Mouse (Mus musculus): ENCODE results near the gene Foxi3.

The Foxi3 gene

DNA sequence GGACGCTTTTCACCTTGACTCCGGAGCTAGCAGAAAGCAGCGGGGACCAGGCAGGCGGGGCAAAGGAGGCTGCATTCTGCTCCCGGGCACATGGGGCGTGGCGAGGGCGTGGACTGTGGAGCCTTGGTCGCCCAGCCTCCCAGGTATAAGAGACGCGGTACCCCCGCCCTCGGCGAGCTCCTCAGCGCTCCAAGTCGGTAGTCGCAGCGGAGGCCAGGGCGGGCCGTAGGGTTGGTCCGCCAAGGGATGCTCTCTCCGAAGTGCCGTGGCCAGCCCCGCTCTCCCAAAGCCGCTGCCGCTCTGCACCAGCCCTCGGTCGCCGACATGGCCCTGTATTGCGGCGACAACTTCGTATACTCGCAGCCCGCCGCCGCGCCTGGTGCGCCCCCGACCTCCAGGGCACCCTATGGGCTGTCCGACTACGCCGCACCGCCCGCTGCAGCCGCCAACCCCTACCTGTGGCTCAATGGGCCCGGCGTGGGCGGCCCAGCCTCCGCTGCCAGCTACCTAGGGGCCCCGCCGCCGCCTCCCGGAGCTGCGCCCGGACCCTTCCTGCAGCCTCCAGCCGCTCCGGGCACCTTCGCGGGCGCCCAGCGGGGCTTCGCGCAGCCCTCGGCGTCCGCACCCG lies at the start of gene Foxi3:
TSS of gene Foxi3 (plus strand) at position 247 of the 628 bp plus-strand sequence.
- DNase-seq (ENCODE audit: low read depth in 1 of 2, low spot score in 2 of 2) = no peak

DNA sequence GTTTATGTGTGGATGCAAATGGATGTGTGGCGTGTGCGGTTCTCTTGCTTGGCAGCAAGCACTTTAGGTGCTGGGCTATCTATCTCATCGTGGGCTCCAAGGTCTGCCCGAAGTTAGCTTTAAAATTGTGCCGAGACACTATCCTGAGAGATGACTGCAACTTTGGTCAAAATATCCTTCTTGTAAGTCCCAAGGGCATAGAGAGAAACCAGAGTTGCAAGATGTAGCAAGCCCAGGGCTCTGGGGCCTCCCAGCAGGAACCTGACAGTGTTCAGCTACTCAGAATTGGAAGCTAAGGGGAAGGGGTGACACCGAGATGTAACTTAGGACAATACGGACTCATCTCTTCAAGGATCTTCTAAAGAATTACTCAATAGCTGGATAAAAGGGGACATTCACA lies 46.8 kb upstream of the Foxi3 start:
- DNase-seq (ENCODE audit: low read depth in 1 of 2, low spot score in 2 of 2) = no peak

DNA sequence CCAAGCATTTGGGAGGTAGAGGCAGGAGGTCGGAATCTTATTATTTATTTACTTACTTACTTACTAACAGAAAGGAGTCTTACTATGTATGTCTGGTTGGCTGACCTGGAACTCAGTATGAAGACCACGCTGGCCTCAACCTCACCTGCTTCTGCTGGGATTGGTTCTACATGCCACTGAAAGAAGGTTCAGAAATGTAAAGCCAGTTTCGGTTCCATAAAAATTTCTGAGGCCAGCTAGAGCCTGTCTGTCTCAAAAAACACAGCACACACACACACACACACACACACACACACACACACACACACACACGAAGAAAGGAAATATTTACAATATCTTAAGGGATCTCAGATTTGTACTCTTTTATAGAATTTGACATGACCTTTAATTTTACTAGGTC lies 46.0 kb upstream of the Foxi3 start:
- DNase-seq (ENCODE audit: low read depth in 1 of 2, low spot score in 2 of 2) = no peak

DNA sequence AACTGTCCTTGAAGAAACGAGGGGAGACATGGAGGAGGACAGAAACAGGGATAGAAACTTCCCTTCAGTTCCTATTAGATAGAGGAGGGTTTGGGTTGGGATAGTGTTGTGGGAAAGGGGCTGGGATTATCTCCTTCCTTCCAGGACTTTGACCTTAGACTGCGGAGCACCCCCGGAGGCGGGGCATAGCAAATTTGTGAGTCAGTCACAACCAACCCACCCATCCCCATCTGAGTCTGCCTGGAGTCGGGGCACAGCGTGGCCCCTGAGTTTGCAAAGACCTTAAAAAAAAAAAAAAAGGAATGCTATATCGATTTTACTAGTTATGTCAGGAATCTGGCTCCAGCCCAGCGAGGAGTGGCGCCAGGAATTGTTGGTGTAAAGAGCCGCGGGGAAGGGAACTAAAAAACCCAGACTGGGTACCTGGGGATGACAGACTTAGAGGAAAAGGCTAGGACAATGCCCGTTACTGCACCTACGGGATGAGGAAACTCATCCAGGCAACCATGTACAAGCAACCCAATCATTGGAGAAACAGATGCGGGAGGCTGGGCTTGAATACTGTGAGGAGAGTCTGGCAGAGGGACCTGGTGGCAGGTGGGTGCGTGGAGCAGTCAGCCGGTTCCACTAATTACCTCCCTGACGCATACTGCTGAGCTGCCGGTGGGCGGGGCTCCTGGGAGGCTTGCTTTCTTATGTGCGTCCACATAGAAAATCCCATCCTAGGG lies 44.5 kb upstream of the Foxi3 start:
- no peak for DNase-seq (ENCODE audit: low read depth in 1 of 2, low spot score in 2 of 2)

DNA sequence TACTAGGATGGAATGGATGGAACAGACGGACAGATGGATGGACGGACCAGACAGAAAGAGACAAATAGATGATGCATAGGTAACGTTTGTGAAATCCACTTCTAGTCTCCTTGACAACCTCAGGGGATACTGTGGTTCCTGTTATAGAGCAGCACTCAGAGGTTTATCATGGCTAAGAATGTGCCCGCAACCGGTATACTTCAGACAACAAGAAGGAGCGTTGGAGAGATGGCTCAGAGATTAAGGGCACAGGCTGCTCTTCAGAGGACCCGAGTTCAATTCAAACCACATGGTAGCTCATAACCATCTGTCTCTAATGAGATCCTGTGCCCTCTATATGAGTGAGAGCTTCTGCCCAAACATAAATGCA lies 44.0 kb upstream of the Foxi3 start:
- DNase-seq (ENCODE audit: low read depth in 1 of 2, low spot score in 2 of 2) = no peak

DNA sequence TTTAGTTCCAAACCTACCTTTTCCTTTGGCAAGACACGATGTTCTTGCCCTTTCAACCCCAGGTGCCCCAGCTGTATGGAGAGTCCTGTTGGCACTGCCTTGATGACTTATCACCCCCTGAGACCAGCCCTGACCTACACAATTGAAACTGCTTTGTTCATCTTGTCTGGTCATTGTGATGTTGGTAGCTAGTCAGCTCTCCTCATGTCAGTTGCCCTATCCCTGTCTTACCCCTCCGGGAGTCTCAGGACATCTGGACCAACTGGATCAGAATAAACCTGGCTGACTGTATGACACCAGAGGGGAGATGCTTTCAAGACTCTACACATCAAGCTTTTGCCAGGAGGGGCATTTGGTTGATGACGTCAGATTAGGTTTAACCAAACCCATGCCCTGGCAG lies 37.5 kb upstream of the Foxi3 start, which contains the start of gene Tex37:
TSS of gene Tex37 (minus strand) at position 101 of the 400 bp plus-strand sequence.
- no peak for DNase-seq (ENCODE audit: low read depth in 1 of 2, low spot score in 2 of 2)

DNA sequence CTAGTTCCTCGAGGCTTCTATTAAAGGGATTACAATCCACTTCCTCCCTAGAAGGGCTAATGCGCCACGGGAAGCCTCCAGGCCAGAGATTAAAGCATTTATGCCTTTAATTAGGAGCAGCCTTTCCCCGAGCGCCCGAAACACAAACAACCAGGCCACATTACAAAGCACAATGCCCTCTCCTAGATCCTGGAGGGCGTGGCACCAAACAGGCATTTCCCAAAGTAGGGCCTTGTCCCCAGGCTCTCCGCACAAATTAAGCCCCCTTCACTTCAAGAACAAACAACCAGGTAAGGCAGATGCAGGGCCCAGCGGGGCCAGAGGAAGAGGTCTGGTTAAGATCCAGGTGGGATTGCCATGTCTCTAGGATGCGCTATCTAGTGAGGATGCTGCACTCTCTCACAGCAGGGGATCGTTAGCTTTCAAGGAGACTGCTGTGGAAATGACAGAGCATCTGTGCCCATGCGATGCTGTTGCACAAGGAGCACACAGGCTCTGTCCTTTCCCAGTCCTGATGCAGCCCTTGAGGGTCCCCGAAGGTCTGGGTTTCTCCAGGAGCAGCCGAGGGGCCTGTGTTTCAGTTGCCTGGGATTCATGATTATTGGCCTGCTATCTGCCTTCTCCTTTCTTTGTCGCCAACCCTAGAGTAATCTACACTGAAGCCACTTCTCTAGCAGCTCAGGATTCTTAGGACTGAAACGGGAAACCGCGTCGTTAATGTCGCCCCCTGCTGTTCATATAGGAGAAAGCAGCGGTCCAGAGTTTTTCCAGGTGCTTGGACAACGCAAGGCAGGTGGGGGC lies 34.9 kb upstream of the Foxi3 start:
- peak in 1 of 2 experiments; percentile 4 for DNase-seq (ENCODE audit: low read depth in 1 of 2, low spot score in 2 of 2)

DNA sequence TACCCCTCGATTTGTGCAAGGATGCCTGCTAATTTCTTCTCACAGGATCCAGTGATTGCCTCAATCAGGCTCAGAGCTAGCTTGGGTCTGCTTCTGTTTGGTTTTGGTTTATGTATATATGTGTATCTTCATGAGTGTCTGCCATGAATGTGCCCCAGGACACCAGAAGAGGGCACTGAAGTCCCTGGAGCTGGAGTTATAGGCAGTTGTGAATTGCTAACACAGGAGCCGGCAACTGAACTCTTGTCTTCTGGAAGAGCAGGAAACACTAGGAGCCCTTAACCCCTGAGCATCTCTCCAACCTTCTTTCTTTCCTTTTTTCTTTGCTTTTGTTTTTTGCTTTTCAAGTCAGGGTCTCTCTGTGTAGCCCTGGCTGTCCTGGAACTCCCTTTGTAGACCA lies 24.5 kb upstream of the Foxi3 start:
- no peak for DNase-seq (ENCODE audit: low read depth in 1 of 2, low spot score in 2 of 2)

DNA sequence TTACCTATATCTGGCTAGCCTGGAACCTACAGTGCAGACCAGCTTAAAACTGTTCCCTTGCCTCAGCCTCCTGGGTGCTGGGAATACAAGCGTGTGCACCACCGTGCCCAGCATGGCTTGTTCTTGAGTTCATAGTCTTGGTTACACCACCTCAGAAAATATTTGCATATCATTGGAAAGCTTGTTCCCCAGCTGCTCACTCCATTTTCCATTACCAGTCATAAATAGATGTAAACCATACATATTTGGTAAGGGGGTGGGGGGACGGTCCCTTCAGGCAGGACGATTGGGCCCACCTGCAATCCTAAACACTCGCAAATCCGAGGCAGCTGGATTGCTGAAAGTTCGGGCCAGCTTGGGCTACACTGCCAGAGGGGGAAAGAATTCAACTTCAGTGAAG lies 3.1 kb upstream of the Foxi3 start:
- no peak for DNase-seq (ENCODE audit: low read depth in 1 of 2, low spot score in 2 of 2)

DNA sequence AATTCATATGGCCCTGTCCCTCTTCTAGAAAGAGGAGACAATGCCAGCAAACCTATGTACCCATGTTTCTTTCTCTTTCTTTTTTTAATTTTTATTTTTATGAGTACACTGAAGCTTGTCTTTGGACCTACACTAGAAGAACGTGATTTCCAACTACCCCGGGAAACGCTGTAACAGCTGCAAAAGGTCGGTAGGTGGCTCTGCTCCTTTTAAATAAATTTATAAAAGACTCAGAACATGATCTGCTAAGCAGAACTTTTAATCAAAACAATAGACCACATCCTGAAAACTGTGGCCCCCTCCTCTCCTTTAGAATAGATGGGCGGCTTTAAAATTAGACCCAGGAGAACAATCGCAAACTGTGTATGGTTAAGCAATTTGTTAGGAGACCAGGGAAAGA lies 2.3 kb upstream of the Foxi3 start:
- no peak for DNase-seq (ENCODE audit: low read depth in 1 of 2, low spot score in 2 of 2)

DNA sequence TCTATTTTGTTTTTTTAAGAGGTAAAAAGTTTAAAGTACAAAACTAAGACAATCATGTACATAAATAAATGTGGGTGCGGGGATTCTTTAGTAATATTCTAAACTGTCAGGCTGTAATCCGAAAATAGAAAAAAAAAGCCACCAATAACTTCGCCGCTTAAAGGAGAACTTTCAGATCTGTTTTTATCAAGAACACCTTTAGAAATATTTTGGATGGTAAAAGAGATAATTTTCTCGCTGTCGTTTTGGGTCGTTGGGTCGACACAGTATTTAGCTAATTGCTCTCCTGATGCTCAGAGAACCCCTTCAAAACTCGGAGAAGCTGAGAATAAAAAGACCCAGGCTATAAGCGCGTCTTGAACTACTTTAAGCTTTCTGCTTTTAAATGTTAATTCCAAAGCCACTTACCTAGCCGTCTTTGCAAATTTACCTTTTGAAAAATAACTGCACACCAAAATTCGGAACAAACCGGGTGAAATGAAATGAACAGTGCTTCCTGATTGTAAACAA lies 985 bp upstream of the Foxi3 start:
- no peak for DNase-seq (ENCODE audit: low read depth in 1 of 2, low spot score in 2 of 2)

DNA sequence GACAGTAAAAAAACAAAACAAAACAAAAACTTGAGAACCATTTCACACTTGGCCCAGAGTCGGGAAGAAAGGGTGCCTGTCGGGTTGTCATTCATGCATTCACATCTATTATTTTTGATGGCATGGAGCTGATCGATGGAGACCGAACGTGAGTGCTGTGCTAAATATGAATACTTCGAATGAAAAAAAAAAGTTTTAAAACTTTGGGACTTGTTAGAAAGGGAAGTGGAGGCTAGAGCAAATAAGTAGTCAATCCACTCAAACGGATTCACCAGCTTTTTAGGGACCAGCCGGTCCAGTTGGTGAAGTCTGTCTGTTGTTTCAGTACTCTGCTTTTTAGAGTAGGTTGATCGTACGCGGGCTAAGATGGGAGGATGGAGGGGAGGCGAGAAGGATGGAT lies 490 bp upstream of the Foxi3 start:
- no peak for DNase-seq (ENCODE audit: low read depth in 1 of 2, low spot score in 2 of 2)

DNA sequence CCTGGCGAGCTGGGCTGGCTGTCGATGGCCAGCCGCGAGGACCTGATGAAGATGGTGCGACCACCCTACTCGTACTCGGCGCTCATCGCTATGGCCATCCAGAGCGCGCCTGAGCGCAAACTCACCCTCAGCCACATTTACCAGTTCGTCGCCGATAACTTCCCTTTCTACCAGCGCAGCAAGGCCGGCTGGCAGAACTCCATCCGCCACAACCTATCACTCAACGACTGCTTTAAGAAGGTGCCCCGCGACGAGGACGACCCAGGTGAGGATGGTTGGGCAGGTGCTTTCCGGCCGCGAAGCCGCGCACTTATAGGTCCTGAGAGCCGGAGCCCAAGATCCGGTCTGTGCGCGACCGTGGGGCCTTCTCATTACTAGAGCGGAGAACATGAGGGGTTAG lies 605 bp downstream of the Foxi3 start:
- no peak for DNase-seq (ENCODE audit: low read depth in 1 of 2, low spot score in 2 of 2)

DNA sequence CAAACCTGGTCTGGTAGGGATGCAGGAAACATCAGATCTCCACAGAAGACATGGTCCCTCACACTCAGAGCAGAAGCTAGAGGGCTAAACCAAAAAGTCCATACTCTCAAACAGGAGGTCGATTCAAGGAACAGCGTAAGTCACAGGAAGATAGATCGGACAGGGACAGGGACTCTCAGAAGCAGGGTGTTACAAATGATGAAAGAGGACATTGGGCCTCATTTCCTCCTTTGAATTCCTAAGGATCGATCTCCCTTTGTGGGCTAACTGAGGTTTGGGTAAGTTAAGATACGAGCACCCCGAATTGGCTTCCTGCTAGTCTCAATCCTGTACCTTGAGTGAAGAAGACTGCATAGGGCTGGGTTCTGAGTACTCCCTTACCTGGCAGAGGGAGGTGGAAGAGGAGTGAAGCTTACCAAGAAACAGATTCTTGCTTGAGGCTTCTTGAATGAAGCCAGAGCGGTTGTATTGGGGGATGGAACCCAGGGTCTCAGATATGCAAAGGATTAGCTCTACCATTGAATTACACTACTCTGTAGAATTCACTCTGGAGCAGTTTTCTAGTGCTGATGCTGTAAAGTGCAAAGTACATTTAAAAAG lies 1.1 kb downstream of the Foxi3 start:
- no peak for DNase-seq (ENCODE audit: low read depth in 1 of 2, low spot score in 2 of 2)

DNA sequence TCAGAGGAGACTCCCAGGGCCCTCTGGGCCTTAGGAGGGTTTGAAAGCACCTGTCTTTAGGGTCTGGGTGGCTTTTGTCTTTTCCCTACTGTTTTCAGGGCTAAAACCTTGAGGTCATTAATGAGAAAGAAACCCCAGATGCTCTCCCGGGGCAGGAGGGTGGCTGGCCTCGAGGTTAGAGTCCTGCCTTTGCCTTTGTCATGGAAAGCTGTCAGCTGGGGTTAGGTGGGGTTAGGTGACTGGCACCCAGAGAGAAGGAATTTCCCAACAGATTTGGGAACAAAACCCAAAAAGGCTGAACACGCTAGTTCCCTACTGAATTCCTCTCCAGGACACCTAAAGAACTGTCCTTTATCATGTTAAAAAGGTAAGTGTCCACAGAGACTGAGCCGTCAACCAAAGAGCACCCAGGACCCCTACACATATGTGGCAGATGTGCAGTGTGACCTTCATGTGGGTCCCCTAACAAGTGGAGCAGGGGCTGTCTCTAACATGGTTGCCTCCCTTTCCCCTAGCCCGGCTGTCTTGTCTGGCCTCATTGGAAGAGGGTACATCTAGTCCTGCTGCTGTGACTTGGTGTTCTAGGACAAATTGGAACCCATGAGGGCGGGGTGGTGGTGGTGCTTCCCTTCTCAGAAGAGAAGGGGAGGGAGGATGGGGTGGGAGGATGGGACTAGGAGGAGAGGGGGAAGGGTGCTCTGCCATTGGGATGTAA lies 7.9 kb downstream of the Foxi3 start:
- DNase-seq (ENCODE audit: low read depth in 1 of 2, low spot score in 2 of 2) = no peak

DNA sequence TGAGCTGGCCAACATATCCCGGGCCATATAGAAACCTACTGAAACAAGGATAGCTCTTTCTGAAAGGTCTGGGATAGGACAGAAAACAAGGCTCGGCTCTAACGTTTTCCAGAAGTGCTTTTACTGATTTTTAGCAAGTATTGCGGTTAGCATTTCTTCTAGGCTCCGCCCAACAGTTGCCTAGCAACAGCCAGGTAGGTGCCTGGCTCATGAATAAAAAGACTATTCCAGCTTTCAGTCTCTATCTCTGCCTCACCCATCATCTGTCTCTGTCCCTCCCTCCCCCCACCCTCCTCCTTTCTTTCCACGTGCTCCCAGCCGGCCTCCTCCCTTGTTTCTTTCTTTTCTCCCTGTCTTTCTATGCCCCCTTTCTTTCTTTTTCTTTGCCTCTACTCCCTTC lies 9.4 kb downstream of the Foxi3 start:
- DNase-seq (ENCODE audit: low read depth in 1 of 2, low spot score in 2 of 2) = no peak

DNA sequence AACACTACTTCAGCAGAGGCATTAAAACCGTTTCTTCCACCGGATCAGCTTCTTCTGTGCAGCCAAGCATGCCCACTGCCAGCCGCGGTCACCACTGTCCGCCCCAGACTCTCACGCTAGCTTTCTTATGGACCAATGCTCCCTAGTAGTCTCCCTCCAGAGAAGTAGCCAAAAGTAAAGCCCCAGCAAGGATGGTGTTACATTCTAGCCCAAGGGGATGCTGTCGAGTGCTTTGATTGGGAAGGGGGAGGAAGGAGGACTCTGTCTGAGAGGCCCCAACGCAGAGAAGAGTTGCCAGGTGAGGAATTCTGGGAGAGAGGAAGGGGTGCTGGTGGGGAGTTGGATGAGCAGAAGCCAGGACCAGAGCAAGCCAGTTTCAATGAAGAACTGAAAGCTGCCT lies 11.1 kb downstream of the Foxi3 start:
- no peak for DNase-seq (ENCODE audit: low read depth in 1 of 2, low spot score in 2 of 2)

DNA sequence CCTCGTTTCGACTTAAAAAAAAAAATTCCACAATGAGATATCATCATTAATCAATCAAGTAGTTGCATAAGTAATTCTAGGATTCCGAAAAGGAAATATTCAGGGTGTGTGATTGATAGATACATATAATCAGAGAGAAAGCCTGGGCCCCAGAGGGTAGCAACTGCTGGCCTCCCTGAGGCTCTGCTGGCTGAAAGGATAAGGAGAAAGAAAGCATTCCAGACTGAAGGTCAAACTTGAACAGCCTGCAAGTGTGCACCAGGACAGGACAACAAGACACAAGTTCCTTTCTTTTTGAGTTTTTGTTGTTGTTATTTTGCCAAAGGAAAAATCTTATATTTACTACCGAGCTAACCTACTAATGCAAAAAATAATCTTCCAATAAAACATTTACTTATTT lies 12.0 kb downstream of the Foxi3 start:
- no peak for DNase-seq (ENCODE audit: low read depth in 1 of 2, low spot score in 2 of 2)

DNA sequence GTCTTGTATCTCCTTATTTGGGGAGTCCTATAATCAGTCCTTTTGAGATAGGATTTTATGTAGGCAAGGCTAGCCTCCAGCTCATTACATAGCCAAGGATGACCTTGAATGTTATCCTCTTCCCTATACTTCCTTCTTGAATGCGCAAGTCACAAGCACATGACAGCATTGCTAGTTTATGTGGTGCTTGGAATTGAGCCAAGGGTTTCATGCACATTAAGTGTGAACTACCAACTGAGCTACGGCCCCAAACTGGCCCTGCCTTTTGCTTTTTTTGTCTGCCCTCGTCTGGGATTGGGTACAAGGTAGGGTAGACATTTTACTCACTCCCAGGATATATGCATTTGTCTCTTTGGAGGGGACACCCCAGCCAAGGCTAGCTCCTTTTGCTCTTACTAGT lies 16.7 kb downstream of the Foxi3 start:
- DNase-seq (ENCODE audit: low read depth in 1 of 2, low spot score in 2 of 2) = no peak

DNA sequence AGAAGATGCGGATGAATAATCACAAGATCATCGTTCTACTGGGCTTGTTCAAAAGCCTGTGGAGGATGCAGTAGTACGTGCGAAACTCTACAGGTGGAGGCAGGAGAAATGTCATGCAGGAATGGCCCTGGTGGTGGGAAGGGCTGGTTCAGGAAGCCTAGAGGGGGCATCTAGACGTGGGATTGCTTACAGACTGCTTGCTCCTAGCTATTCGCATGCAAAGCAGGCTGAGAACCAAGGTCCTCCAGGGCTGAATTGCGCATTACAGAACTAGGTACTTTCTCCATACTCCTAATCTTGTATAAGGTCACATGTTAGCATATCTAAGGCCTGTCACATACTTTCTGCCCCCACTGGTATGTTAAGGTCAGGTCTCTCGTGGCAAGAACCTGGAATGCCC lies 24.7 kb downstream of the Foxi3 start:
- DNase-seq (ENCODE audit: low read depth in 1 of 2, low spot score in 2 of 2) = no peak

DNA sequence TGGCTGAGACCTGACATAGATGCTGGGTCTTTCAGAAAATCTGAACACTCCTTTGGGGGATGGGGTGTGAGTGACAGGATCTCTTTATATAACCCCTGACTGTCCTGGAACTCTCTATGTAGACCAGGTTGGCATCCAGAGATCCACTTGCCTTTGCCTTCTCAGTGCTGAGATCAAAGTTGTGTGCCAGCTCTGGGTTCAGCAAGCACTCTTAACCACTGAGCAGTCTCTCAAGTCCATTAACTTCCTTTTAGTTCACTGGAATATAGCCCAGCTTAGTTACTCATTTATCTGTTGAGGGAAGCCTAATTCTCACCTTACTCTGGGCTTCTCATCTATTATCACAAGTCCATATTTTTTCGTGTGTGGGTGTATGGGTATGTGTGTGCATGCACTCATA lies 26.1 kb downstream of the Foxi3 start:
- DNase-seq (ENCODE audit: low read depth in 1 of 2, low spot score in 2 of 2) = no peak

Measured in monocyte, adult 2 months (primary cell).